Mouse (Mus musculus) telencephalon, adult 2 months (tissue): ENCODE data around the gene Smyd3.
"Not testable (repeated sequence)": the region's sequence is repeated elsewhere in the genome, so short reads cannot be mapped to it uniquely, and the experiment has no call there.

Experiments used
- DNase-seq: peaks from one replicate; pipeline ENCODE4 v3.0.0-alpha.2; 2011; ENCODE audit warnings: low read depth, low spot score

Gene Smyd3

GRCm38 (mm10) chr1:179295626-179296025 is 222.2 kb downstream of the Smyd3 start:
- no peak for DNase-seq

GRCm38 (mm10) chr1:179293772-179294353 is 224.0 kb downstream of the Smyd3 start:
- no peak for DNase-seq

GRCm38 (mm10) chr1:179290181-179290580 is 227.7 kb downstream of the Smyd3 start:
- DNase-seq: not testable (repeated sequence)

GRCm38 (mm10) chr1:179289744-179290143 is 228.1 kb downstream of the Smyd3 start:
- DNase-seq: no peak

GRCm38 (mm10) chr1:179286748-179287147 is 231.1 kb downstream of the Smyd3 start:
- DNase-seq: no peak

GRCm38 (mm10) chr1:179282821-179283220 is 235.0 kb downstream of the Smyd3 start:
- DNase-seq: no peak

- no peak for DNase-seq
Measured at GRCm38 (mm10) chr1:179281401-179282121, 236.3 kb downstream of the Smyd3 start.

- DNase-seq: no peak
Measured at GRCm38 (mm10) chr1:179279116-179279515, 238.7 kb downstream of the Smyd3 start.

- no peak for DNase-seq
Measured at GRCm38 (mm10) chr1:179277346-179277745, 240.5 kb downstream of the Smyd3 start.

- no peak for DNase-seq
Measured at GRCm38 (mm10) chr1:179276866-179277265, 241.0 kb downstream of the Smyd3 start.

GRCm38 (mm10) chr1:179272926-179273325 is 244.9 kb downstream of the Smyd3 start:
- no peak for DNase-seq

GRCm38 (mm10) chr1:179272351-179272750 is 245.5 kb downstream of the Smyd3 start:
- DNase-seq: no peak

- no peak for DNase-seq
Measured at GRCm38 (mm10) chr1:179266936-179267335, 250.9 kb downstream of the Smyd3 start.

GRCm38 (mm10) chr1:179261496-179261966 is 256.3 kb downstream of the Smyd3 start:
- DNase-seq: peak; percentile 21

GRCm38 (mm10) chr1:179255826-179256512 is 261.9 kb downstream of the Smyd3 start:
- DNase-seq: no peak

GRCm38 (mm10) chr1:179254531-179254930 is 263.3 kb downstream of the Smyd3 start:
- no peak for DNase-seq

GRCm38 (mm10) chr1:179252611-179253010 is 265.2 kb downstream of the Smyd3 start:
- no peak for DNase-seq

GRCm38 (mm10) chr1:179250388-179250787 is 267.5 kb downstream of the Smyd3 start:
- DNase-seq: no peak

- DNase-seq: no peak
Measured at GRCm38 (mm10) chr1:179243554-179243953, 274.3 kb downstream of the Smyd3 start.

- DNase-seq: no peak
Measured at GRCm38 (mm10) chr1:179240663-179241279, 277.1 kb downstream of the Smyd3 start.

- no peak for DNase-seq
Measured at GRCm38 (mm10) chr1:179238639-179239038, 279.2 kb downstream of the Smyd3 start.

GRCm38 (mm10) chr1:179237989-179238388 is 279.9 kb downstream of the Smyd3 start:
- DNase-seq: no peak
